Mouse (Mus musculus) midbrain, embryonic 15.5 days (tissue): Measurements from ENCODE around the gene Il1f8. TPM values are rescaled to one million over a fixed set of nuclear protein-coding genes. Genes with fewer than 3 reads are reported as not detected.

Source experiments
- polyA plus RNA-seq: library from polyadenylated mRNA; unstranded; fragments of >200 nt; fragmentation: Nextera tagmentation; extraction: Ambion mirVana; gene quantifications from 2 replicates; pipeline ENCODE4 v1.2.1, GENCODE M21; 2015

Gene Il1f8
- polyA plus RNA-seq, 1 experiment from 2014 or later = not detected

Other genes with a start within 250 kb of the Il1f8 start
- gene Hnmt, start 103.8 kb upstream of the Il1f8 start, polyA plus RNA-seq = 6.5 and 7.9 TPM in 2 replicates
- not detected in 2 replicates for gene Tbpl2, start 56.6 kb upstream of the Il1f8 start, polyA plus RNA-seq
- not detected in 2 replicates for gene Il1f9, start 33.3 kb downstream of the Il1f8 start, polyA plus RNA-seq
- not detected in 2 replicates for gene Il1f6, start 62.3 kb downstream of the Il1f8 start, polyA plus RNA-seq
- not detected in 2 replicates for gene Il1f5, start 123.8 kb downstream of the Il1f8 start, polyA plus RNA-seq
- gene Il1f10, start 138.0 kb downstream of the Il1f8 start, polyA plus RNA-seq = not detected in 2 replicates
- 0.72 TPM in 1 of 2 replicates, not detected in the other for gene Il1rn, start 183.7 kb downstream of the Il1f8 start, polyA plus RNA-seq
- 0.69 and 0.72 TPM in 2 replicates for gene Psd4, start 214.4 kb downstream of the Il1f8 start, polyA plus RNA-seq